Mouse (Mus musculus) heart, postnatal 0 days (tissue): ENCODE measurements around the gene C1qc.

Experiments used
- CTCF ChIP-seq: IDR thresholded peaks from 2 replicates; pipeline ENCODE4 v1.5.1; 2016; ENCODE audit warnings: antibody characterized with exemption, control low read depth, low read depth
- EP300 ChIP-seq: IDR thresholded peaks from 2 replicates; pipeline ENCODE4 v1.6.1; 2016; ENCODE audit warnings: antibody characterized with exemption, low read depth

GRCm38 (mm10) chr4:136852989-136853388, 39.9 kb downstream of the C1qc start:
- no peak for TF ChIP-seq CTCF
- no peak for TF ChIP-seq EP300
